Mouse (Mus musculus): ENCODE results near the gene Ltbp1.
"Not testable (repeated sequence)": the region's sequence is repeated elsewhere in the genome, so short reads cannot be mapped to it uniquely, and the experiment has no call there.

The Ltbp1 gene

GRCm38 (mm10) chr17:75110252-75111205 lies 105.2 kb downstream of the Ltbp1 start:
- DNase-seq (ENCODE audit: low spot score): no peak

GRCm38 (mm10) chr17:75115594-75115993 lies 110.2 kb downstream of the Ltbp1 start:
- no peak for DNase-seq (ENCODE audit: low spot score)

GRCm38 (mm10) chr17:75118896-75119295 lies 113.5 kb downstream of the Ltbp1 start:
- DNase-seq (ENCODE audit: low spot score): no peak

GRCm38 (mm10) chr17:75119422-75119821 lies 114.1 kb downstream of the Ltbp1 start:
- no peak for DNase-seq (ENCODE audit: low spot score)

GRCm38 (mm10) chr17:75120071-75120470 lies 114.7 kb downstream of the Ltbp1 start:
- DNase-seq (ENCODE audit: low spot score): no peak

- no peak for DNase-seq (ENCODE audit: low spot score)
Observed at GRCm38 (mm10) chr17:75122584-75123282, 117.4 kb downstream of the Ltbp1 start.

- DNase-seq (ENCODE audit: low spot score): peak; percentile 16
Observed at GRCm38 (mm10) chr17:75128337-75128935, 123.1 kb downstream of the Ltbp1 start.

- no peak for DNase-seq (ENCODE audit: low spot score)
Observed at GRCm38 (mm10) chr17:75133983-75134382, 128.6 kb downstream of the Ltbp1 start.

GRCm38 (mm10) chr17:75139731-75140130 lies 134.4 kb downstream of the Ltbp1 start:
- DNase-seq (ENCODE audit: low spot score): no peak

GRCm38 (mm10) chr17:75142845-75143244 lies 137.5 kb downstream of the Ltbp1 start:
- DNase-seq (ENCODE audit: low spot score): not testable (repeated sequence)

- DNase-seq (ENCODE audit: low spot score): no peak
Observed at GRCm38 (mm10) chr17:75143927-75144326, 138.6 kb downstream of the Ltbp1 start.

- no peak for DNase-seq (ENCODE audit: low spot score)
Observed at GRCm38 (mm10) chr17:75147218-75147617, 141.8 kb downstream of the Ltbp1 start.

GRCm38 (mm10) chr17:75151800-75152199 lies 146.4 kb downstream of the Ltbp1 start:
- peak; percentile 15 for DNase-seq (ENCODE audit: low spot score)

- no peak for DNase-seq (ENCODE audit: low spot score)
Observed at GRCm38 (mm10) chr17:75153088-75153487, 147.7 kb downstream of the Ltbp1 start.

GRCm38 (mm10) chr17:75158385-75158784 lies 153.0 kb downstream of the Ltbp1 start:
- no peak for DNase-seq (ENCODE audit: low spot score)

- no peak for DNase-seq (ENCODE audit: low spot score)
Observed at GRCm38 (mm10) chr17:75159066-75159787, 153.9 kb downstream of the Ltbp1 start.

- no peak for DNase-seq (ENCODE audit: low spot score)
Observed at GRCm38 (mm10) chr17:75161062-75161461, 155.7 kb downstream of the Ltbp1 start.

- no peak for DNase-seq (ENCODE audit: low spot score)
Observed at GRCm38 (mm10) chr17:75161931-75162330, 156.6 kb downstream of the Ltbp1 start.

GRCm38 (mm10) chr17:75164566-75164965 lies 159.2 kb downstream of the Ltbp1 start:
- DNase-seq (ENCODE audit: low spot score): no peak

GRCm38 (mm10) chr17:75168572-75169200 lies 163.3 kb downstream of the Ltbp1 start:
- no peak for DNase-seq (ENCODE audit: low spot score)

- no peak for DNase-seq (ENCODE audit: low spot score)
Observed at GRCm38 (mm10) chr17:75171659-75172058, 166.3 kb downstream of the Ltbp1 start.

All from ovary, adult 18-20 months (tissue).